Mouse (Mus musculus) myocyte (in vitro differentiated cells): ENCODE data around the gene Psg16. TPM values are rescaled to one million over a fixed set of nuclear protein-coding genes. Genes with fewer than 3 reads are reported as not detected.

Experiments used
- H3K27me3 ChIP-seq: one replicate; pipeline ENCODE4 v1.6.1; 2011; ENCODE audit not compliant: control insufficient read depth, insufficient read depth, insufficient read length
- H3K36me3 ChIP-seq: one replicate; pipeline ENCODE4 v1.6.1; 2011; ENCODE audit not compliant: control insufficient read depth, insufficient read depth
- H3K4me2 ChIP-seq: one replicate; pipeline ENCODE4 v1.6.1; 2011; ENCODE audit warnings: low read depth, control low read depth
- H3K4me3 ChIP-seq: one replicate; pipeline ENCODE4 v1.5.1; 2011; ENCODE audit warnings: mild to moderate bottlenecking, control low read depth, moderate library complexity
- H3K79me2 ChIP-seq: one replicate; pipeline ENCODE4 v1.6.1; 2011; ENCODE audit not compliant: control insufficient read depth, insufficient read depth
- H3ac ChIP-seq: one replicate; pipeline ENCODE4 v1.6.1; 2011; ENCODE audit not compliant: control insufficient read depth, insufficient read length
- CEBPB ChIP-seq: IDR thresholded peaks from 2 replicates; pipeline ENCODE4 v1.6.1; 2011; ENCODE audit warnings: mild to moderate bottlenecking, moderate library complexity; ENCODE audit not compliant: poor library complexity, insufficient read depth, severe bottlenecking
- E2F4 ChIP-seq: IDR thresholded peaks from one replicate; pipeline ENCODE4 v1.6.1; 2011; ENCODE audit warnings: mild to moderate bottlenecking, control low read depth, moderate library complexity; ENCODE audit not compliant: insufficient read depth
- MAX ChIP-seq: IDR thresholded peaks from one replicate; pipeline ENCODE4 v1.6.1; 2011; ENCODE audit warnings: low read depth, mild to moderate bottlenecking, control low read depth
- MYOD1 ChIP-seq, 3 experiments: IDR thresholded peaks; one replicate each; pipeline ENCODE4 v1.6.1; 2011; ENCODE audit warnings: control low read depth in 2 of 3, low read depth in 2 of 3, mild to moderate bottlenecking in 2 of 3, moderate library complexity in 1 of 3; ENCODE audit not compliant: insufficient read length in 2 of 3, control insufficient read depth in 1 of 3
- MYOG ChIP-seq, 3 experiments: IDR thresholded peaks; one replicate each; pipeline ENCODE4 v1.6.1; 2011; ENCODE audit warnings: control low read depth in 2 of 3, low read depth in 2 of 3, mild to moderate bottlenecking in 2 of 3; ENCODE audit not compliant: insufficient read length in 2 of 3, control insufficient read depth in 1 of 3, insufficient read depth in 1 of 3
- POLR2A ChIP-seq: IDR thresholded peaks from one replicate; pipeline ENCODE4 v1.6.1; 2011; ENCODE audit warnings: low read depth, mild to moderate bottlenecking, control low read depth, moderate library complexity; ENCODE audit not compliant: insufficient read length
- POLR2AphosphoS2 ChIP-seq: IDR thresholded peaks from one replicate; pipeline ENCODE4 v1.6.1; 2011; ENCODE audit warnings: low read depth, control low read depth; ENCODE audit not compliant: insufficient read length
- REST ChIP-seq: IDR thresholded peaks from one replicate; pipeline ENCODE4 v1.6.1; 2011; ENCODE audit warnings: mild to moderate bottlenecking, control low read depth, moderate library complexity; ENCODE audit not compliant: insufficient read depth, insufficient read length
- SRF ChIP-seq: IDR thresholded peaks from one replicate; pipeline ENCODE4 v1.6.1; 2011; ENCODE audit warnings: low read depth; ENCODE audit not compliant: control insufficient read depth, insufficient read length
- TCF12 ChIP-seq: IDR thresholded peaks from one replicate; pipeline ENCODE4 v1.6.1; 2011; ENCODE audit warnings: mild to moderate bottlenecking, control low read depth; ENCODE audit not compliant: poor library complexity, insufficient read depth, severe bottlenecking
- TCF3 ChIP-seq: IDR thresholded peaks from one replicate; pipeline ENCODE4 v1.6.1; 2011; ENCODE audit warnings: low read depth, control low read depth; ENCODE audit not compliant: insufficient read length
- USF1 ChIP-seq: IDR thresholded peaks from one replicate; pipeline ENCODE4 v1.6.1; 2011; ENCODE audit warnings: low read depth, mild to moderate bottlenecking, control low read depth, moderate library complexity
- polyA plus RNA-seq: library from polyadenylated mRNA; unstranded; fragments of >200 nt; fragmentation: generic; extraction: Trizol; gene quantifications from one replicate; pipeline ENCODE4 v1.2.1, GENCODE M21; 2012; ENCODE audit warnings: missing spikeins

Gene Psg16
- polyA plus RNA-seq, 1 experiment, result not detected

DNA sequence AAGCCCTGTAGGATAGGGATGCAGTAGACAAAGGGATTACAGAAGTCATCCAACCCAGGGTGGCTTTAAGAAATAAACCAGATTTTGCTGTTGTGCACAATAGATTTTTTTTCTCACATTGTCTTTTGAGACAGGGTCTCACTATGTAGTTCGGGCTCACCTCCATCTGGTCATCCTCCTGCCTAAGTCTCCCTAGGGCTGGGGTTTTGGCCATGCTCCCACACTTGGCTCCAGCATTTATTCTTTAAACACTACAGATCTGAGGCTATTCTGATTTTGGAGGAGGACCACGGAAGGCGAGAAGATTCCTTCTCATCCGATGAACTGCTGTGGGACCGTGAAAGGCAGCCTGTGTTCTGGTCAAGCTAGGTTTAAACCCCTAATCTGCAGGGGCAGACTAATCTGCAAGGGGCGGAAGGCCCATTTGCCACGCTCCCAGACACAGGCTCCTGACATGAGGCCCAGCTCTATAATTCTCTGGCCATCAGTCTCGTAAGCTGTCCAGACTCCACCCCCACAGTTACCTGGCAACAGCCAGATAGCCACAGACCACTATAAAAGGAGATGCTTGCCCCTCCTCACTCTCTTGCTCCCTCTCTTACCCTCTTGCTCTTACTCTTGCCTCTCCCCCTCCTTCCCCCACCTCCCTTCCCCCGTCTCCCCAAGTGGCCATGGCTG is 35.7 kb upstream of the Psg16 start:
- no peaks in the 10 kb centered on the region for H3K36me3 ChIP-seq
- no peak overlapping the region for H3K4me3 ChIP-seq
- TF ChIP-seq USF1, result no peak
- TF ChIP-seq TCF12, result no peak
- TF ChIP-seq E2F4, result no peak
- no peak for TF ChIP-seq TCF3
- TF ChIP-seq POLR2A, result no peak
- TF ChIP-seq CEBPB, result no peak
- TF ChIP-seq MYOD1 (IDR thresholded peaks at IDR 0.05; ENCODE audit: control insufficient read depth in 1 of 3, insufficient read length in 2 of 3, low read depth in 2 of 3), result no peak
- no peak for TF ChIP-seq POLR2AphosphoS2
- TF ChIP-seq REST, result no peak
- no peak for TF ChIP-seq SRF
- TF ChIP-seq MYOG (IDR thresholded peaks at IDR 0.05; ENCODE audit: control insufficient read depth in 1 of 3, insufficient read depth in 1 of 3, insufficient read length in 2 of 3, low read depth in 2 of 3), result no peak
- no peak overlapping the region for H3ac ChIP-seq
- no peaks in the 10 kb centered on the region for H3K79me2 ChIP-seq
- no peak overlapping the region for H3K4me2 ChIP-seq
- H3K27me3 ChIP-seq, result no peaks in the 10 kb centered on the region

DNA sequence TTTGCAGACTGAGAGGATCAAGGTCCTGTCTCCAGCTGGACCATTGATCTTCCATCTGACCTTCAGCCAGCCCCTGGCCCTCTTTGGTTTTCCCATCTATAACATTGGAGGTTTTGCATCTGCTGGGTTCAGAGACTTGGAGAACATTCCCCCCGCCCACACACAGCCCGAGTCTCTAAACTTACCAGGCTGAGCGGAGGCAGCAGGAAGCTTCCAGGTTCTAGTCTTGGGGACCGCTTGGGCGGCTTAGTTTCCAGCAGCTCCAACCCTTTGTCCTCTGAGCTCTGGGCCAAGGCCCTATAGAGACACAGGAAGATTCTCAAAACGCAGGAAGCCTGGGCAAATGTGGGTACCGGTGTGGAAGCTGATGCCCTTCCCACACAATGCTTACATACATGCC is 34.5 kb upstream of the Psg16 start:
- no peaks in the 10 kb centered on the region for H3K36me3 ChIP-seq
- H3ac ChIP-seq, result no peak overlapping the region
- no peaks in the 10 kb centered on the region for H3K27me3 ChIP-seq
- no peak overlapping the region for H3K4me2 ChIP-seq
- no peaks in the 10 kb centered on the region for H3K79me2 ChIP-seq
- H3K4me3 ChIP-seq, result no peak overlapping the region
- TF ChIP-seq MYOG (IDR thresholded peaks at IDR 0.05; ENCODE audit: control insufficient read depth in 1 of 3, insufficient read depth in 1 of 3, insufficient read length in 2 of 3, low read depth in 2 of 3) (no peak), SRF (no peak), USF1 (no peak), MYOD1 (IDR thresholded peaks at IDR 0.05; ENCODE audit: control insufficient read depth in 1 of 3, insufficient read length in 2 of 3, low read depth in 2 of 3) (no peak), E2F4 (no peak), TCF3 (no peak), POLR2A (no peak), CEBPB (no peak), REST (no peak), POLR2AphosphoS2 (no peak)

DNA sequence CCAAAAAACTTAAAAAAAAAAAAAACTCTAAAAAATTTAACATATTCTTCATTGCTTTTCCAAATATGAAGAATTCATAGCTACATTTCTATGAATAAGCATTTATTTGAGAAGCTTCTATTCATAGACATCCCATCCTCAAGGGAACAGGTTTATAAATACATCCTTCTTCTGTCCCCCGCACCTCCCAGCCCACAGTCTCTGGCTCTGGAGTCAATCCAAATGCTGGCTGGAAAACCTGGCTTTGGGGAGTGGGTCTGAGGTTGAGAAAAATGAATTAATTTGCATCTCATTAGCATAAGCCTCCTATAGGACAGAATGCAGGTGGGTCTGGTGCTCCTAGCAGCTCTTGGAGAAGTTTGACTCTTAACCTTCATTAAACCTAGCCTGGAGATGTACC is 28.1 kb upstream of the Psg16 start:
- Histone ChIP-seq H3K27me3 (peaks cover 9% of the 10 kb centered on the region), H3K4me3 (no peak overlapping the region), H3ac (no peak overlapping the region), H3K36me3 (no peaks in the 10 kb centered on the region), H3K79me2 (no peaks in the 10 kb centered on the region), H3K4me2 (no peak overlapping the region)
- TF ChIP-seq MYOG (IDR thresholded peaks at IDR 0.05; ENCODE audit: control insufficient read depth in 1 of 3, insufficient read depth in 1 of 3, insufficient read length in 2 of 3, low read depth in 2 of 3) (no peak), SRF (no peak), MAX (no peak), USF1 (no peak), POLR2AphosphoS2 (no peak), MYOD1 (IDR thresholded peaks at IDR 0.05; ENCODE audit: control insufficient read depth in 1 of 3, insufficient read length in 2 of 3, low read depth in 2 of 3) (no peak), POLR2A (no peak), TCF3 (no peak), E2F4 (no peak)

DNA sequence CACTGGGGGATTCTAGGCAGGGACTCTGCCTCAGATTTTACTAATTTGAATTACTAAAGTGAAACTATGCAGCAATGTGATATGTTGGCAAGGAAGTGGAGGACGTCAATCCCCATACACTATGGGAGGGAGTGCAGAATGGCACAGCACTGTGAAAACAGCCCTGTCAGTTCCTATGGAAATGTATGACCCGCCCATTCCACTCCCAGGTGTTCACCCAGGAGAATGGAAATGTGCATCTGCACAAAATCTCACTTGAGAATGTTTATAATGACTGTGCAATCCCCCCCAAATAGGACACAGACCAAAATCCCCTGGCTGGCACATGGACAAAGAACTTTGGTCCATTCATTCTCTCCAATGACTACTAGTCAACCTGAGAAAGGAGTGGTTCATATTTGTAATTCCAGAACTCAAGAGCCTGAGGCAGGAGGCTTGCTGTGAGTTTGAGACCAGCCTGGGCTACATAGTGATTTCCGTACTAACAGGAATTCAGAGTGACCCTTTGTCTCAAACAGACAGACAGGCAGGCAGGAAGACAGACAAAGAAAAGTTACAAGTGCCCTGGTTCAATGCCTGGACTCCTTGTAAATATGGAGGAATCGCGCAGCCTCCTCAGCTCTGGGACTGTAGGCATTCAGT is 26.7 kb upstream of the Psg16 start:
- TF ChIP-seq POLR2AphosphoS2, result no peak
- TF ChIP-seq TCF12, result no peak
- no peak for TF ChIP-seq E2F4
- no peak for TF ChIP-seq SRF
- no peak for TF ChIP-seq MYOG (IDR thresholded peaks at IDR 0.05; ENCODE audit: control insufficient read depth in 1 of 3, insufficient read depth in 1 of 3, insufficient read length in 2 of 3, low read depth in 2 of 3)
- no peak for TF ChIP-seq POLR2A
- no peak for TF ChIP-seq CEBPB
- Histone ChIP-seq H3K36me3 (no peaks in the 10 kb centered on the region), H3ac (no peak overlapping the region)

More for the DNA sequence above, 26.7 kb upstream of the Psg16 start:
- Histone ChIP-seq H3K4me3 (no peak overlapping the region), H3K27me3 (peaks cover 9% of the 10 kb centered on the region), H3K79me2 (no peaks in the 10 kb centered on the region), H3K4me2 (no peak overlapping the region)
